Mouse (Mus musculus) embryonic facial prominence, embryonic 15.5 days (tissue): Measurements from ENCODE around the gene Lrrc29. TPM values are rescaled to one million over a fixed set of nuclear protein-coding genes. Genes with fewer than 3 reads are reported as not detected.

Experiments
- ATAC-seq: fragments of 200-750 bp; cut with Nextera tagmentation; 2 replicates; pipeline ENCODE4 v1.8.0; 2017; ENCODE audit warnings: low read depth, moderate TSS enrichment; ENCODE audit not compliant: insufficient number of reproducible peaks, low FRiP score, low TSS enrichment
- H3K27ac ChIP-seq: fragments of 300-500 bp; sonication (generic); replicated peaks from 2 replicates; pipeline ENCODE4 v1.5.1; 2015; ENCODE audit warnings: mild to moderate bottlenecking, inconsistent platforms
- H3K27me3 ChIP-seq: fragments of 300-500 bp; sonication (generic); 2 replicates; pipeline ENCODE4 v1.6.1; 2015; ENCODE audit warnings: inconsistent platforms
- H3K36me3 ChIP-seq: fragments of 300-500 bp; sonication (generic); 2 replicates; pipeline ENCODE4 v1.6.1; 2015; ENCODE audit warnings: mild to moderate bottlenecking, inconsistent platforms
- H3K4me1 ChIP-seq: fragments of 300-500 bp; sonication (generic); 2 replicates; pipeline ENCODE4 v1.6.1; 2015; ENCODE audit warnings: inconsistent platforms
- H3K4me2 ChIP-seq: fragments of 300-500 bp; sonication (generic); replicated peaks from 2 replicates; pipeline ENCODE4 v1.6.1; 2015; ENCODE audit warnings: mild to moderate bottlenecking, inconsistent platforms
- H3K4me3 ChIP-seq: fragments of 300-500 bp; sonication (generic); replicated peaks from 2 replicates; pipeline ENCODE4 v1.5.1; 2015; ENCODE audit warnings: mild to moderate bottlenecking, inconsistent platforms
- H3K9ac ChIP-seq: fragments of 300-500 bp; sonication (generic); 2 replicates; pipeline ENCODE4 v1.6.1; 2015; ENCODE audit warnings: inconsistent platforms
- H3K9me3 ChIP-seq: fragments of 300-500 bp; sonication (generic); replicated peaks from 2 replicates; pipeline ENCODE4 v1.6.1; 2016; ENCODE audit warnings: inconsistent platforms
- WGBS: fragments of 180-500 bp; shearing (Covaris S2); methylation state at CpG from one replicate; pipeline ENCODE4 v1.1.7; 2015; 5-methylcytosine and 5-hydroxymethylcytosine counted together
- microRNA counts: library from miRNA; unstranded; fragments of <30 nt; microRNA quantifications from one replicate; lab custom pipeline; 2016
- microRNA-seq: library from miRNA; unstranded; fragments of <30 nt; microRNA quantifications from one replicate; pipeline ENCODE4, GENCODE M21; 2016; ENCODE audit warnings: borderline number of aligned reads
- polyA plus RNA-seq: library from polyadenylated mRNA; unstranded; fragments of >200 nt; fragmentation: Nextera tagmentation; extraction: Ambion mirVana; gene quantifications from 2 replicates; pipeline ENCODE4 v1.2.1, GENCODE M21; 2015

Gene Lrrc29
- polyA plus RNA-seq, 1 experiment from 2014 or later: 2.0 TPM

DNA sequence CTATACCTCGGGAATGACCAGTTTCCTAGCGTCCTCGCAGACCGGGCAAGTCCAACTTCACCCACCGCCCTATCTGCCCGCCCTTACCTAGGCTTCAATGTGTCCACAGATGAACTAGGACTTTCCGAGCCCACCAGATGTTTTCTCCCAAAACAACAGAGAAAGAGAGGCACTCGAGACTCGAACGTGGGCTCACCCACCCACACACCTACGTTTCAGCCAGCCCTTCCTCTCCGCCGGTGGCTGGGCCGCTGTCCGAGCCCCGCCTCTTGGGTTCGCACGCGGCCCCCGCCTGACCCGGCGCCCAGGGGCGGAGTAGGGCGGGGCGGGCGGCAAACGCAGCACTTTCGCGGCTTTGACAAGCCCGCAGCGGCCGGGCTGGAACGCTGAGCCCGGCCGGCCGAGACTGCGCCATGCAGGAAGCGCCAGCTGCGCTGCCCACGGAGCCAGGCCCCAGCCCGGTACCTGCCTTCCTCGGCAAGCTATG is 56.6 kb downstream of the Lrrc29 start, which contains the start of gene Hsf4:
TSS of gene Hsf4 (plus strand) at position 341 of the 487 bp plus-strand sequence.
- Histone ChIP-seq H3K4me3 (peak within 1 kb of the TSS; percentile 47), H3K27ac (no peak within 1 kb of the TSS), H3K27me3 (peaks cover 86% of the 10 kb centered on the region), H3K9ac (no peak within 1 kb of the TSS; the same call in 1 of the 2 replicates), H3K4me2 (peak within 1 kb of the TSS; percentile 90), H3K4me1 (peaks cover 39% of the 10 kb centered on the region), H3K9me3 (no peaks in the 10 kb centered on the region), H3K36me3 (no peaks in the 10 kb centered on the region)
- under 1% methylated on average over 42 of the region's 42 CpGs for WGBS
- ATAC-seq: peak; percentile 8; the same call in 1 of the 2 replicates

DNA sequence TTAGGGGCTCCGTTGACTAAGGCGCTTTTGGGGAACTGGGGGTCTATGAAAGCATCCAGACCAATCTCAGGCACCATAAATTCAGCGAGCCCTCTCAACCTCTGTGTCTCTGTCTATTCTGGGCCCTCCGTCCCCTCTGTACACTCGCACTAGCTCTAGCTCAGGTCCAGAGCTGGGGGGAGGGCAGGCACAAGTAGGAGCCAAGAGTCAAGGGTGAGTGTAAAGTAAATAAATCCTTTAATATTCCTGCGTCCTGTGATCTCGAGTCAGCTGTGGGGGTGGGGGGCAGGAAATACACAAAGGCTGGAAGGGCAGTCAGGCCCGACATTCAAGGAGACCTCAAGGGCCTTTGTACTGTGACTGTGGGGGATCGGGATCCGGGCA is 57.0 kb downstream of the Lrrc29 start:
- Histone ChIP-seq H3K27me3 (peaks cover 82% of the 10 kb centered on the region), H3K27ac (no peak overlapping the region), H3K4me1 (peaks cover 41% of the 10 kb centered on the region), H3K4me2 (peak overlapping the region; percentile 90), H3K9ac (no peak overlapping the region; the same call in 1 of the 2 replicates), H3K9me3 (no peaks in the 10 kb centered on the region), H3K4me3 (peak overlapping the region; percentile 47), H3K36me3 (no peaks in the 10 kb centered on the region)
- WGBS: 4% methylated on average over 10 of the region's 10 CpGs
- no peak for ATAC-seq

- peaks cover 82% of the 10 kb centered on the region for H3K27me3 ChIP-seq
- H3K9ac ChIP-seq: no peak overlapping the region; the same call in 1 of the 2 replicates
- H3K27ac ChIP-seq: no peak overlapping the region
- ATAC-seq: peak; percentile 41
- peak overlapping the region; percentile 47 for H3K4me3 ChIP-seq
- H3K9me3 ChIP-seq: no peaks in the 10 kb centered on the region
- H3K4me2 ChIP-seq: peak overlapping the region; percentile 90
- 2% methylated on average over 65 of the region's 65 CpGs for WGBS
- H3K4me1 ChIP-seq: peaks cover 45% of the 10 kb centered on the region
- no peaks in the 10 kb centered on the region for H3K36me3 ChIP-seq
Observed at GRCm38 (mm10) chr8:105268342-105269074, 57.6 kb downstream of the Lrrc29 start.

- WGBS: 30% methylated on average over 13 of the region's 13 CpGs
- H3K27ac ChIP-seq: no peak overlapping the region
- H3K36me3 ChIP-seq: no peaks in the 10 kb centered on the region
- H3K9me3 ChIP-seq: no peaks in the 10 kb centered on the region
- H3K4me3 ChIP-seq: no peak overlapping the region
- no peak overlapping the region for H3K4me2 ChIP-seq
- no peak for ATAC-seq
- peaks cover 72% of the 10 kb centered on the region for H3K27me3 ChIP-seq
- peaks cover 45% of the 10 kb centered on the region for H3K4me1 ChIP-seq
- no peak overlapping the region for H3K9ac ChIP-seq
Observed at GRCm38 (mm10) chr8:105266775-105267174, 59.3 kb downstream of the Lrrc29 start.

DNA sequence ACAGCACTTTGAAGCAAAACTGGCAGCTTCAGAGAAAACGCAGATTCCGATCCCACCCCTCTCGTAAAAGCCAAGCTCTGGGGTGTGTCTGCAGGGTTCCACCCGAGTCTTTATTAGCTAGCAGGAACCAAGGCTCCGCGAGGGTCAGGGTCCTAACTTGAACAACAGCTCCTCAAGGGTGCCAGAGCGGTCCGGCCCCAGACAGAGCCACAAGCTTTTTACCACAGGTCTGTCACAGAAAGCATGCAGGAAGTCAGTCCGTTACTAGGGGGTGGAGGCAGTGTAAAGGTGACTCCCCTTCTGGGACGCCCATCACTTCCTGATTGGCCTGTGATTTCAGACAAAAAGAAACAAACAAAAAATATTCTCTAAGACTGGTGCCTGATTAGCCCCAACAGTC is 61.0 kb downstream of the Lrrc29 start:
- no peak overlapping the region for H3K9ac ChIP-seq
- 13% methylated on average over 10 of the region's 10 CpGs for WGBS
- peak overlapping the region; percentile 73 for H3K4me3 ChIP-seq

GRCm38 (mm10) chr8:105264024-105264982 is 61.8 kb downstream of the Lrrc29 start, which contains the start of the genes Tradd and Fbxl8:
TSS of gene Tradd (minus strand) at chr8:105264609.
TSS of gene Fbxl8 (plus strand) at chr8:105264648.
- Histone ChIP-seq H3K4me2 (peak within 1 kb of the TSS; percentile 90), H3K4me3 (peak within 1 kb of the TSS; percentile 73), H3K27me3 (peaks cover 69% of the 10 kb centered on the region), H3K9ac (peak within 1 kb of the TSS; percentile 54), H3K36me3 (no peaks in the 10 kb centered on the region), H3K9me3 (no peaks in the 10 kb centered on the region), H3K27ac (no peak within 1 kb of the TSS), H3K4me1 (peaks cover 38% of the 10 kb centered on the region)
- ATAC-seq: peak; percentile 55; the same call in 1 of the 2 replicates
- 1% methylated on average over 54 of the region's 54 CpGs for WGBS

More for the DNA sequence above, 61.0 kb downstream of the Lrrc29 start:
- H3K27ac ChIP-seq: no peak overlapping the region
- peak overlapping the region; percentile 90 for H3K4me2 ChIP-seq
- H3K27me3 ChIP-seq: peaks cover 70% of the 10 kb centered on the region
- no peaks in the 10 kb centered on the region for H3K36me3 ChIP-seq
- peaks cover 38% of the 10 kb centered on the region for H3K4me1 ChIP-seq
- H3K9me3 ChIP-seq: no peaks in the 10 kb centered on the region
- no peak for ATAC-seq

- no peak for ATAC-seq
- Histone ChIP-seq H3K27ac (no peak overlapping the region), H3K9me3 (no peaks in the 10 kb centered on the region), H3K9ac (no peak overlapping the region), H3K27me3 (peaks cover 69% of the 10 kb centered on the region), H3K4me1 (peaks cover 38% of the 10 kb centered on the region), H3K4me3 (peak overlapping the region; percentile 73), H3K4me2 (peak overlapping the region; percentile 90), H3K36me3 (no peaks in the 10 kb centered on the region)
- 40% methylated on average over 16 of the region's 16 CpGs for WGBS
Observed at GRCm38 (mm10) chr8:105263244-105263912, 62.7 kb downstream of the Lrrc29 start.

MicroRNAs encoded within 50 kb of the gene (microRNA counts, 519-probe panel; counts per million panel counts)
- 2,235 counts per million, percentile 50 among the panel's probes with 10 or more counts for microRNA mmu-miR-328 (lab: Ali Mortazavi, UCI)

Small RNAs within 50 kb of the gene (microRNA-seq; reads per million reads assigned to microRNA genes)
- gene Gm27320: not detected
- gene Mir328: 172 reads per million, percentile 60 among the genes with 10 or more reads in this experiment

Other genes starting within 250 kb of the Lrrc29 start
- not detected in 2 replicates for gene Ces3b, start 242.5 kb downstream of the Lrrc29 start, polyA plus RNA-seq
- not detected in 2 replicates for gene Ces4a, start 194.5 kb downstream of the Lrrc29 start, polyA plus RNA-seq
- 79.1 and 81.6 TPM in 2 replicates for gene Cbfb, start 155.6 kb downstream of the Lrrc29 start, polyA plus RNA-seq
- 24.9 and 26.1 TPM in 2 replicates for gene D230025D16Rik, start 101.1 kb downstream of the Lrrc29 start, polyA plus RNA-seq
- 45.5 and 49.2 TPM in 2 replicates for gene B3gnt9, start 71.1 kb downstream of the Lrrc29 start, polyA plus RNA-seq
- gene Tradd, start 61.7 kb downstream of the Lrrc29 start, polyA plus RNA-seq: 27.4 and 28.8 TPM in 2 replicates
- gene Fbxl8, start 61.6 kb downstream of the Lrrc29 start, polyA plus RNA-seq: 3.3 and 4.0 TPM in 2 replicates
- 0.13 and 0.33 TPM in 2 replicates for gene Hsf4, start 56.5 kb downstream of the Lrrc29 start, polyA plus RNA-seq
- gene Nol3, start 50.1 kb downstream of the Lrrc29 start, polyA plus RNA-seq: 3.6 and 4.4 TPM in 2 replicates
- gene 4931428F04Rik, start 36.4 kb downstream of the Lrrc29 start, polyA plus RNA-seq: 12.1 and 14.5 TPM in 2 replicates
- 10.2 and 11.0 TPM in 2 replicates for gene Exoc3l, start 30.2 kb downstream of the Lrrc29 start, polyA plus RNA-seq
- gene E2f4, start 28.6 kb downstream of the Lrrc29 start, polyA plus RNA-seq: 67.9 and 79.6 TPM in 2 replicates
- 9.9 and 11.4 TPM in 2 replicates for gene Elmo3, start 20.7 kb downstream of the Lrrc29 start, polyA plus RNA-seq
- gene Tmem208, start 76 bp upstream of the Lrrc29 start, polyA plus RNA-seq: 131 TPM in 2 replicates
- gene Fhod1, start 21.7 kb upstream of the Lrrc29 start, polyA plus RNA-seq: 2.0 and 2.6 TPM in 2 replicates
- gene Slc9a5, start 22.6 kb upstream of the Lrrc29 start, polyA plus RNA-seq: 2.6 and 3.4 TPM in 2 replicates
- gene Plekhg4, start 47.0 kb upstream of the Lrrc29 start, polyA plus RNA-seq: 0.25 and 0.45 TPM in 2 replicates
- gene Kctd19, start 87.2 kb upstream of the Lrrc29 start, polyA plus RNA-seq: 0.05 TPM in 1 of 2 replicates, not detected in the other
- gene Lrrc36, start 87.3 kb upstream of the Lrrc29 start, polyA plus RNA-seq: 1.1 and 2.6 TPM in 2 replicates
- gene Tppp3, start 145.2 kb upstream of the Lrrc29 start, polyA plus RNA-seq: 157 and 180 TPM in 2 replicates
- 55.4 and 59.8 TPM in 2 replicates for gene Zdhhc1, start 170.6 kb upstream of the Lrrc29 start, polyA plus RNA-seq
- gene Hsd11b2, start 192.5 kb upstream of the Lrrc29 start, polyA plus RNA-seq: 1.4 TPM in 2 replicates
- gene Atp6v0d1, start 239.8 kb upstream of the Lrrc29 start, polyA plus RNA-seq: 99.7 and 104 TPM in 2 replicates